Mouse (Mus musculus): Measurements from ENCODE around the gene Inpp4b. TPM values are rescaled to one million over a fixed set of nuclear protein-coding genes. Genes with fewer than 3 reads are reported as not detected.

Inpp4b gene
- polyA plus RNA-seq, 1 experiment from 2014 or later = 9.1 TPM

DNA sequence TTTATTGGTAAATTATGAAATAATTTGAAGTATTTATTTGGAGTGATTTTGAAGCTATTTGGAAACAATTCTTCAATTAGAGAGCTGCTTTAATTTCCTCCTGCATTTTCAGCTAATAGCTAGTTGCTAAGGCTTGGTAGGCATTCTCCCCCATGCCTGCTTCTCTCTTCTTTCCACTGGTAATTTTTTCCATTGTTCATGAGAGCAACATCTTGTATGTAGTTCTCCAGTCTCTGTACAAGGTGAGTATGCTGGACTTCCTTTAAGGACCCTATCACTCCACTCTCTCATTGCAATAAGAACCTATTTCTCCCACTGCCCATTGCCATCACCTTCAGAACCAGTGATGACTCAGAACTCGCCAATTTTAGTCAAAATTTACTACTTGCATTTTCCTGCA lies 292.7 kb downstream of the Inpp4b start:
- no peaks in the 10 kb centered on the region for H3K36me3 ChIP-seq (ENCODE audit: insufficient read depth, low read length)
- DNase-seq (ENCODE audit: low spot score) (no peak), ATAC-seq (replicated peaks; ENCODE audit: low FRiP score, low read depth) (no peak)
- no peak overlapping the region for H3K4me2 ChIP-seq (ENCODE audit: low read length)
- WGBS = 97% methylated on average over 1 of the region's 1 CpGs
- H3K27ac ChIP-seq = no peak overlapping the region
- no peaks in the 10 kb centered on the region for H3K27me3 ChIP-seq (ENCODE audit: insufficient read depth, low read length)
- no peak for TF ChIP-seq CTCF (IDR thresholded peaks at IDR 0.05; ENCODE audit: low read depth)
- H3K4me3 ChIP-seq (replicated peaks; ENCODE audit: low read depth, low read length) = no peak overlapping the region
- no peaks in the 10 kb centered on the region for H3K9me3 ChIP-seq (replicated peaks; ENCODE audit: low read length)
- no peak overlapping the region for H3K9ac ChIP-seq (ENCODE audit: low read depth, low read length)
- H3K4me1 ChIP-seq (replicated peaks; ENCODE audit: insufficient read depth, low read length) = no peaks in the 10 kb centered on the region

DNA sequence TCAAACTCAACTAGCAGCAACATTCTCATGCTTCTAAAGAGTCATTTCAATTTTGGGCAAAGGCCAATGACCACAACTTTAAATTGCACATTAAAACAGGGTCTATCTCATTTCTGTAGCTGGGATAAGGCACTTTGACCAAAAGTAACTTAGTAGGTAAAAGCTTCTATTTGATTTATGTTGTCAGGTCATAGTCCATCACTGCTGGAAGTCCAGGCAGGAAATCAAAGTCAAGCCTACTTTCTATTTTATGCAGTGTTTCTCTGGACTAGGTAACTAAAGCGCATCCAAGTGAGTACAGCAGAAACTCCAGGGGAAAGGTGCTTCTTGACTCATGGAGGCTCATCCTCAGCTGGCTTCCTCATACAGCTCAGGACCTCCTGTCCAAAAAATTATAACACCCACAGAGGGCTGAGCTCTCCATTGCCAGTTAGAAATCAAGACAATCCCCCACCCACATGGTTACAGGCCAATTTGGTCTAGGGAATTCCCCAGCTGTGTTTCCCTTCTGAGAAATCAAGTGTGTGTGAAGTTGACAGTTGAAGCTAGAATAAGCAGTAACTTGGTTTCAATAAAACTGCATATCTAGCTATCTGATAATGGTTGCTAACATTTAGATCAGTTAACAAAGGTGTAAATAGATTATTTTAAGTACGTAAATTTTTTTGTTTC lies 293.7 kb downstream of the Inpp4b start:
- Histone ChIP-seq H3K27ac (no peak overlapping the region), H3K4me3 (replicated peaks; ENCODE audit: low read depth, low read length) (no peak overlapping the region), H3K4me1 (replicated peaks; ENCODE audit: insufficient read depth, low read length) (no peaks in the 10 kb centered on the region), H3K27me3 (ENCODE audit: insufficient read depth, low read length) (no peaks in the 10 kb centered on the region), H3K9ac (ENCODE audit: low read depth, low read length) (no peak overlapping the region), H3K4me2 (ENCODE audit: low read length) (no peak overlapping the region), H3K9me3 (replicated peaks; ENCODE audit: low read length) (no peaks in the 10 kb centered on the region), H3K36me3 (ENCODE audit: insufficient read depth, low read length) (no peaks in the 10 kb centered on the region)
- TF ChIP-seq CTCF (IDR thresholded peaks at IDR 0.05; ENCODE audit: low read depth) = no peak
- WGBS = 67% methylated on average over 2 of the region's 2 CpGs
- ATAC-seq (replicated peaks; ENCODE audit: low FRiP score, low read depth) = no peak
- DNase-seq (ENCODE audit: low spot score) = peak; percentile 44

DNA sequence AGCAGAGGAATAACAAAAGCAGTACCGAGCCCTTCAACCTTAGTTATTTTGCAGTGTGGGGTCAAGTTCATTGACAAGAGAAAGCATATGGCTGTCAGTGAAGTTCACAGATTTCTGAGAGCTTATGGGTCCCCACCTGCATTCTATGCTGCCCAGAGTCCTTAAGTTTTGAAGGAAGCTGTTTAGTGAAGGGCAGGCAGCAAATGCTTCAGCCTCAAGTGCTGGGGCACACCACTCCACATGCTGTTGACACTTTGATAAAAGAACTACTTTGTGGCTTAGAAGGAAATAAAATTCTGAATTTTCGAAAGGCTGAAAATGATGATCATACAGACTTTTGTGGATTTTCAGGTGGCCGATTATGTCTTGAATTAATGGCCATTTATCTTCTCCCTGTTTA lies 296.1 kb downstream of the Inpp4b start:
- WGBS = 87% methylated on average over 3 of the region's 3 CpGs
- H3K9me3 ChIP-seq (replicated peaks; ENCODE audit: low read length) = no peaks in the 10 kb centered on the region
- DNase-seq (ENCODE audit: low spot score) = no peak
- no peak overlapping the region for H3K27ac ChIP-seq
- H3K4me3 ChIP-seq (replicated peaks; ENCODE audit: low read depth, low read length) = no peak overlapping the region
- H3K4me1 ChIP-seq (replicated peaks; ENCODE audit: insufficient read depth, low read length) = no peaks in the 10 kb centered on the region
- no peaks in the 10 kb centered on the region for H3K36me3 ChIP-seq (ENCODE audit: insufficient read depth, low read length)
- H3K4me2 ChIP-seq (ENCODE audit: low read length) = no peak overlapping the region
- no peak for TF ChIP-seq CTCF (IDR thresholded peaks at IDR 0.05; ENCODE audit: low read depth)
- ATAC-seq (replicated peaks; ENCODE audit: low FRiP score, low read depth) = no peak
- H3K9ac ChIP-seq (ENCODE audit: low read depth, low read length) = no peak overlapping the region
- no peaks in the 10 kb centered on the region for H3K27me3 ChIP-seq (ENCODE audit: insufficient read depth, low read length)

DNA sequence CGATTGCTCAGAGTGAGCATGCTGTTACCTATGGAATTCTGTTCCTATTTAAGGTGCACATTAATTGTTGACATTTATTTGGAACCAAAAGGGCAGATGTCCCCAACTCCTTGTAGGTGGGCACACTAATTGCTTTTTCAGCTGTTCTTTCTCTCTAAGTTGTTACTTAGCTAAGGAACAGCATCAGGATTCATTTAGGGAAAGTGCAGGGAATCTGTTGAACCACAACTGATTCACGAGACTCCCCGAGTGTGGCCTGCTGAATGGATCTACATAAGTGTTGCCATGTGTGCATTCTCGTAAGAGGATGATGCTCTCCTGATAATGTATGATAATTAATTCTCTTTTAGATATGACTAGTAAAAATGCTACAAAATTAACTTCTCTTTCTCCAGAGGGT lies 297.5 kb downstream of the Inpp4b start:
- Histone ChIP-seq H3K4me2 (ENCODE audit: low read length) (no peak overlapping the region), H3K36me3 (ENCODE audit: insufficient read depth, low read length) (no peaks in the 10 kb centered on the region), H3K27ac (no peak overlapping the region), H3K9me3 (replicated peaks; ENCODE audit: low read length) (no peaks in the 10 kb centered on the region), H3K4me3 (replicated peaks; ENCODE audit: low read depth, low read length) (no peak overlapping the region), H3K27me3 (ENCODE audit: insufficient read depth, low read length) (no peaks in the 10 kb centered on the region), H3K4me1 (replicated peaks; ENCODE audit: insufficient read depth, low read length) (no peaks in the 10 kb centered on the region), H3K9ac (ENCODE audit: low read depth, low read length) (no peak overlapping the region)
- ATAC-seq (replicated peaks; ENCODE audit: low FRiP score, low read depth) (no peak), DNase-seq (ENCODE audit: low spot score) (no peak)
- WGBS = 72% methylated on average over 4 of the region's 4 CpGs
- no peak for TF ChIP-seq CTCF (IDR thresholded peaks at IDR 0.05; ENCODE audit: low read depth)

DNA sequence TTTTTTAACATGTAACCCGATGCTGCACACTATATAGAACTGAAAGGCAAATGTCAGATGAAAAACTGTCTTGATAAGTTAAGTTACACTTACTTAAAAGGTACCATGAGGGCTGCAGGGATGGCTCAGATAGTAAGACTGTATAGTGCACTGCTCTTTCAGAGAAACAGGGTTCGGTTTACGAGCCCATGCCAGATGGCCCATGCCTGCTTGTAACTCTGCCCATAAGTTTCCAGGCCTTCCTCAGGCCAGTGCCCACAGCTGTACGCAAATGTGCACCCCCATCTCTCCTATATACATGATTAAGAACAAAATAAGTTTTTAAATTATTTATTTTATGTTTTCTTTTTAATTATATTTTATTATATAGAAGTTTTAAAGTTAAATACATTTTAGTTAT lies 300.7 kb downstream of the Inpp4b start:
- no peaks in the 10 kb centered on the region for H3K27me3 ChIP-seq (ENCODE audit: insufficient read depth, low read length)

DNA sequence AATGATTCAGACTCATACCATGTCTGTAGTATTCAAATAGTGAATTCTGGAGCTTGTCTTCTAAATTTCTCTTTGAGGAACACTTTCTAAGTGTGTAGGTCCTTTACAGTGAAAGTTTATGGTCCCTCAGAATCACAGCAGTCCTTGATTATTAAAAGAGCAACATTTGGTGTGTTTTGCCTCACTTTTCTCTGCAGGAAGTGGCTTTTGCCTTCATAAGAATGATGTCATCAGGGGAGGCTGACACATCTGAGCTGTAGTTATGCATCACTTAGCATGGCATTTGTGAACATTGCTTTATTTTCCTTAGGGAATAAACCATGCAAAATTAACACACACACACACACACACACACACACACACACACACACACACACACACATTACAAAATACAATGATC lies 349.8 kb downstream of the Inpp4b start:
- no peaks in the 10 kb centered on the region for H3K27me3 ChIP-seq (ENCODE audit: insufficient read depth, low read length)
- no peak for DNase-seq (ENCODE audit: low spot score)
- H3K9ac ChIP-seq (ENCODE audit: low read depth, low read length) = no peak overlapping the region
- H3K36me3 ChIP-seq (ENCODE audit: insufficient read depth, low read length) = no peaks in the 10 kb centered on the region
- no peak for ATAC-seq (replicated peaks; ENCODE audit: low FRiP score, low read depth)
- H3K9me3 ChIP-seq (replicated peaks; ENCODE audit: low read length) = no peaks in the 10 kb centered on the region
- H3K4me2 ChIP-seq (ENCODE audit: low read length) = no peak overlapping the region
- no peak overlapping the region for H3K27ac ChIP-seq
- no peak overlapping the region for H3K4me3 ChIP-seq (replicated peaks; ENCODE audit: low read depth, low read length)
- no peaks in the 10 kb centered on the region for H3K4me1 ChIP-seq (replicated peaks; ENCODE audit: insufficient read depth, low read length)
- no peak for TF ChIP-seq CTCF (IDR thresholded peaks at IDR 0.05; ENCODE audit: low read depth)

More for the DNA sequence above, 300.7 kb downstream of the Inpp4b start:
- no peak overlapping the region for H3K27ac ChIP-seq
- H3K9me3 ChIP-seq (replicated peaks; ENCODE audit: low read length) = no peaks in the 10 kb centered on the region
- H3K4me3 ChIP-seq (replicated peaks; ENCODE audit: low read depth, low read length) = no peak overlapping the region
- 82% methylated on average over 4 of the region's 4 CpGs for WGBS
- no peak for ATAC-seq (replicated peaks; ENCODE audit: low FRiP score, low read depth)
- H3K4me2 ChIP-seq (ENCODE audit: low read length) = no peak overlapping the region
- no peaks in the 10 kb centered on the region for H3K4me1 ChIP-seq (replicated peaks; ENCODE audit: insufficient read depth, low read length)
- TF ChIP-seq CTCF (IDR thresholded peaks at IDR 0.05; ENCODE audit: low read depth) = no peak
- no peaks in the 10 kb centered on the region for H3K36me3 ChIP-seq (ENCODE audit: insufficient read depth, low read length)
- H3K9ac ChIP-seq (ENCODE audit: low read depth, low read length) = no peak overlapping the region
- no peak for DNase-seq (ENCODE audit: low spot score)

DNA sequence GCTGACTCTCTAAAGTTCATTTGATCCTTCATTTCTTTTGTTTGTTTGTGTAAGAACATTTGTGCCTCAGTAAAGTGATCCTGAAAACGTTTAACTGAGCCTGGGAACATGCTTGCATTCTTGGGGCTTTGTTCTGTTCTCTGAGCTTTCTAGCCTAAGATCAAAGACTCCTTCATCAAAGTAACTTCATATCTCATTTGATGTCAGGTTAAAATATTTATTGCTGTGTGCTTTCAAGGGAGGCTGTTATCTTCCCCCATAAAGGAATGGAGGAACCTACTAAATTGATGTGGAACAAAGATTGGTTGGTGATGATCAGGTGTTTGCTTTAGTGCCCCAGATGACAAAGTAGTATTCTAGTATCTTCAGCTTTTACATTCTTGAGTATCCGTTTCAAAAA lies 352.5 kb downstream of the Inpp4b start:
- Histone ChIP-seq H3K27me3 (ENCODE audit: insufficient read depth, low read length) (no peaks in the 10 kb centered on the region), H3K4me3 (replicated peaks; ENCODE audit: low read depth, low read length) (no peak overlapping the region), H3K36me3 (ENCODE audit: insufficient read depth, low read length) (no peaks in the 10 kb centered on the region), H3K9me3 (replicated peaks; ENCODE audit: low read length) (no peaks in the 10 kb centered on the region), H3K4me1 (replicated peaks; ENCODE audit: insufficient read depth, low read length) (no peaks in the 10 kb centered on the region), H3K27ac (no peak overlapping the region), H3K9ac (ENCODE audit: low read depth, low read length) (no peak overlapping the region), H3K4me2 (ENCODE audit: low read length) (no peak overlapping the region)
- no peak for DNase-seq (ENCODE audit: low spot score)
- TF ChIP-seq CTCF (IDR thresholded peaks at IDR 0.05; ENCODE audit: low read depth) = no peak
- 36% methylated on average over 2 of the region's 2 CpGs for WGBS
- ATAC-seq (replicated peaks; ENCODE audit: low FRiP score, low read depth) = no peak
